Mouse (Mus musculus) left cerebral cortex, adult 2 months (tissue): ENCODE results near the gene Cdk18. TPM values are rescaled to one million over a fixed set of nuclear protein-coding genes. Genes with fewer than 3 reads are reported as not detected.
"Not testable (repeated sequence)": the region's sequence is repeated elsewhere in the genome, so short reads cannot be mapped to it uniquely, and the experiment has no call there.

ENCODE experiments used
- DNase-seq, 2 experiments: peaks; one replicate each; pipeline ENCODE4 v3.0.0; 2021 to 2022; ENCODE audit warnings: low spot score in 2 of 2, mixed read lengths in 1 of 2; ENCODE audit errors: extremely low spot score in 1 of 2
- H3K27ac ChIP-seq: fragments of 200-600 bp; 2 replicates; pipeline ENCODE4 v1.8.1; 2022
- H3K4me3 ChIP-seq: fragments of 200-600 bp; 2 replicates; pipeline ENCODE4 v1.8.1; 2022
- CTCF ChIP-seq: fragments of 200-600 bp; IDR thresholded peaks from 2 replicates; pipeline ENCODE4 v1.8.1; 2022; ENCODE audit warnings: antibody characterized with exemption, mild to moderate bottlenecking, moderate library complexity
- intact Hi-C: fragments of 180-260 bp; cut with DNase I; formaldehyde crosslinking; loops from one replicate; pipeline ENCODE4 v1.15.1; 2025
- long read RNA-seq, 2 experiments: library from polyadenylated mRNA; stranded (forward); transcript quantifications; one replicate each; pipeline ENCODE4 v2.0.0; 2021; ENCODE audit warnings: borderline mapping rate in 2 of 2
- total RNA-seq, 2 experiments: library from RNA; stranded (reverse); gene quantifications; 2 replicates each; pipeline ENCODE4 v1.2.3; 2021

The Cdk18 gene
- 10 to 100 TPM; 27.9 to 33.2 TPM for total RNA-seq
- long read RNA-seq, experiment 1, full-length matches to known transcripts, result 18 of 34 reads
- long read RNA-seq, experiment 1, partial matches to known transcripts, result 4 of 34 reads
- long read RNA-seq, experiment 1, other reads (novel, unspliced or antisense), result 12 of 34 reads
- long read RNA-seq, experiment 2, full-length matches to known transcripts, result 21 of 30 reads
- long read RNA-seq, experiment 2, partial matches to known transcripts, result 0 of 30 reads
- long read RNA-seq, experiment 2, other reads (novel, unspliced or antisense), result 9 of 30 reads

GRCm38 (mm10) chr1:132139416-132139864 is at the start of gene Cdk18:
Gene Cdk18, minus strand, starts transcription at chr1:132139684.
- peak in 1 of 2 experiments; percentile 54 for DNase-seq
- Histone ChIP-seq H3K27ac (peak within 1 kb of the TSS; percentile 42), H3K4me3 (peak within 1 kb of the TSS; percentile 75)
- intact Hi-C loops, result no loop called here
- TF ChIP-seq CTCF, result no peak

- no peak for TF ChIP-seq CTCF
- intact Hi-C loops, result no loop called here
- H3K4me3 ChIP-seq, result no peak overlapping the region
- DNase-seq, result no peak
- H3K27ac ChIP-seq, result no peak overlapping the region
These were observed 49.7 kb upstream of the Cdk18 start for GRCm38 (mm10) chr1:132189231-132189630.

GRCm38 (mm10) chr1:132188442-132189066 is 49.1 kb upstream of the Cdk18 start:
- no peak overlapping the region for H3K27ac ChIP-seq
- H3K4me3 ChIP-seq, result no peak overlapping the region
- intact Hi-C loops, result no loop called here
- no peak for TF ChIP-seq CTCF
- DNase-seq, result no peak

GRCm38 (mm10) chr1:132186303-132186702 is 46.8 kb upstream of the Cdk18 start:
- TF ChIP-seq CTCF, result no peak
- intact Hi-C loops, result no loop called here
- Histone ChIP-seq H3K4me3 (no peak overlapping the region), H3K27ac (no peak overlapping the region)
- no peak for DNase-seq

GRCm38 (mm10) chr1:132171619-132172018 is 32.1 kb upstream of the Cdk18 start:
- no peak for TF ChIP-seq CTCF
- intact Hi-C loops, result no loop called here

GRCm38 (mm10) chr1:132170698-132171097 is 31.2 kb upstream of the Cdk18 start:
- intact Hi-C loops, result no loop called here
- TF ChIP-seq CTCF, result no peak
- H3K27ac ChIP-seq, result no peak overlapping the region

More at GRCm38 (mm10) chr1:132171619-132172018, 32.1 kb upstream of the Cdk18 start:
- Histone ChIP-seq H3K27ac (no peak overlapping the region), H3K4me3 (no peak overlapping the region)
- no peak for DNase-seq

GRCm38 (mm10) chr1:132168115-132168767 is 28.8 kb upstream of the Cdk18 start:
- H3K27ac ChIP-seq, result no peak overlapping the region
- H3K4me3 ChIP-seq, result no peak overlapping the region
- intact Hi-C loops, result no loop called here
- no peak for TF ChIP-seq CTCF
- DNase-seq, result no peak

More at GRCm38 (mm10) chr1:132170698-132171097, 31.2 kb upstream of the Cdk18 start:
- no peak for DNase-seq
- H3K4me3 ChIP-seq, result no peak overlapping the region

- TF ChIP-seq CTCF, result peak; percentile 50
- no peak for DNase-seq
- Histone ChIP-seq H3K27ac (no peak overlapping the region), H3K4me3 (no peak overlapping the region)
- intact Hi-C loops, result no loop called here
These were observed 26.4 kb upstream of the Cdk18 start for GRCm38 (mm10) chr1:132165859-132166258.

GRCm38 (mm10) chr1:132164780-132165518 is 25.5 kb upstream of the Cdk18 start:
- DNase-seq, result no peak
- H3K4me3 ChIP-seq, result no peak overlapping the region
- intact Hi-C loops, result no loop called here
- TF ChIP-seq CTCF, result no peak
- H3K27ac ChIP-seq, result no peak overlapping the region

- intact Hi-C loops, H3K4me3 ChIP-seq, H3K27ac ChIP-seq, DNase-seq: not testable (repeated sequence)
- peak; percentile 30 for TF ChIP-seq CTCF
These were observed 23.1 kb upstream of the Cdk18 start for GRCm38 (mm10) chr1:132162618-132163017.

GRCm38 (mm10) chr1:132161211-132161880 is 21.9 kb upstream of the Cdk18 start:
- H3K27ac ChIP-seq, result no peak overlapping the region
- no peak overlapping the region for H3K4me3 ChIP-seq
- intact Hi-C loops, result no loop called here
- DNase-seq, result no peak
- TF ChIP-seq CTCF, result no peak
